Mouse (Mus musculus) heart, postnatal 25 days (tissue): ENCODE results near the gene Sp9. TPM values are rescaled to one million over a fixed set of nuclear protein-coding genes. Genes with fewer than 3 reads are reported as not detected.

ENCODE experiments used
- DNase-seq: peaks from one replicate; pipeline ENCODE4 v3.0.0; 2022; ENCODE audit warnings: low spot score
- intact Hi-C: fragments of 180-260 bp; cut with DNase I; formaldehyde crosslinking; loops from one replicate; pipeline ENCODE4 v1.15.1; 2025
- total RNA-seq, 2 experiments: library from RNA; stranded (reverse); gene quantifications; 2 replicates each; pipeline ENCODE4 v1.2.3; 2021

Sp9 gene
- not detected for total RNA-seq

GRCm38 (mm10) chr2:73271459-73272161 is at the start of gene Sp9:
Gene Sp9, plus strand, starts transcription at chr2:73271925.
- intact Hi-C loops: loop anchor here (5.0 to 10.0 kb wide), 5 partner anchors 297 to 1734 kb away; partner anchors contain the start of genes Hoxd13 and Pdk1
- no peak for DNase-seq

GRCm38 (mm10) chr2:73231081-73231480 is 40.6 kb upstream of the Sp9 start:
- no peak for DNase-seq
- intact Hi-C loops: no loop called here

- intact Hi-C loops: no loop called here
- DNase-seq: no peak
Observed at GRCm38 (mm10) chr2:73241299-73241698, 30.4 kb upstream of the Sp9 start.

GRCm38 (mm10) chr2:73248701-73249100 is 23.0 kb upstream of the Sp9 start:
- intact Hi-C loops: no loop called here
- no peak for DNase-seq

- intact Hi-C loops: no loop called here
- no peak for DNase-seq
Observed at GRCm38 (mm10) chr2:73263172-73263765, 8.5 kb upstream of the Sp9 start.

GRCm38 (mm10) chr2:73263794-73264610 is 7.7 kb upstream of the Sp9 start:
- no peak for DNase-seq
- intact Hi-C loops: no loop called here

- intact Hi-C loops: no loop called here
- no peak for DNase-seq
Observed at GRCm38 (mm10) chr2:73264611-73265195, 7.0 kb upstream of the Sp9 start.

- DNase-seq: no peak
- intact Hi-C loops: no loop called here
Observed at GRCm38 (mm10) chr2:73266011-73266410, 5.7 kb upstream of the Sp9 start.

GRCm38 (mm10) chr2:73266623-73267022 is 5.1 kb upstream of the Sp9 start:
- no peak for DNase-seq
- intact Hi-C loops: no loop called here

GRCm38 (mm10) chr2:73267231-73267630 is 4.5 kb upstream of the Sp9 start:
- no peak for DNase-seq
- intact Hi-C loops: no loop called here

GRCm38 (mm10) chr2:73267818-73268217 is 3.9 kb upstream of the Sp9 start:
- intact Hi-C loops: no loop called here
- no peak for DNase-seq

GRCm38 (mm10) chr2:73268281-73268680 is 3.4 kb upstream of the Sp9 start:
- no peak for DNase-seq
- intact Hi-C loops: no loop called here

GRCm38 (mm10) chr2:73268836-73269395 is 2.8 kb upstream of the Sp9 start:
- DNase-seq: no peak
- intact Hi-C loops: no loop called here

- intact Hi-C loops: loop anchor here (5.0 to 10.0 kb wide), 5 partner anchors 295 to 1732 kb away; partner anchors contain the start of genes Hoxd13 and Pdk1
- DNase-seq: no peak
Observed at GRCm38 (mm10) chr2:73269666-73270065, 2.1 kb upstream of the Sp9 start.

- intact Hi-C loops: loop anchor here (5.0 to 10.0 kb wide), 5 partner anchors 295 to 1733 kb away; partner anchors contain the start of genes Hoxd13 and Pdk1
- DNase-seq: no peak
Observed at GRCm38 (mm10) chr2:73270071-73270592, 1.6 kb upstream of the Sp9 start.

GRCm38 (mm10) chr2:73270593-73271458 is 899 bp upstream of the Sp9 start:
- DNase-seq: no peak
- intact Hi-C loops: loop anchor here (5.0 to 10.0 kb wide), 5 partner anchors 296 to 1734 kb away; partner anchors contain the start of genes Hoxd13 and Pdk1

GRCm38 (mm10) chr2:73272351-73273248 is 875 bp downstream of the Sp9 start:
- DNase-seq: no peak
- intact Hi-C loops: loop anchor here (5.0 to 10.0 kb wide), 5 partner anchors 298 to 1735 kb away; partner anchors contain the start of genes Hoxd13 and Pdk1
